Mouse (Mus musculus) spleen, adult 2 months (tissue): ENCODE results near the gene Lrguk.

Experiments
- CTCF ChIP-seq: fragments of 200-500 bp; IDR thresholded peaks from 2 replicates; pipeline ENCODE4 v1.5.1; 2011; ENCODE audit warnings: mild to moderate bottlenecking, inconsistent platforms; ENCODE audit not compliant: insufficient read depth, insufficient read length, insufficient replicate concordance; ENCODE audit errors: extremely low read depth
- POLR2A ChIP-seq: fragments of 200-500 bp; IDR thresholded peaks from 2 replicates; pipeline ENCODE4 v1.6.1; 2011; ENCODE audit warnings: low read depth, low read length, inconsistent platforms

DNA sequence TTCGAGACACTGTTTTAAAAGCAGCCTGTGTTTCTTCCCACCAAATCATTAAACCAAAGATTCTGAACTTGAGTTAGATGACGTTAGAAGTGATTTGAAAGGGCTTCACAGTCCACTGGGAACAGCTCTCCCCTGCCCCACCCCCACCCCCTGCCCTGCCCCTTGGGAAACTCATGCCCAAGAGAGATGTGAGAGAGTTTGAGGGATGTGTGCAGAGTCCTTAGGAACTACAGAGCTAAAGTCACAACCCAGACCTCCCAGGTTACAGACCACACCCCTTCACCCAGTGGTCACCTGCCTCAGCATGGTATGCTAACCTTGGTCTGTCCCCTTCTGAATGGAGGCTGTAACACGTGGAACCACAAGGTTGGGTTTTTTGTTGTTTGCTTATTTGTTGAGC is 62.3 kb downstream of the Lrguk start:
- TF ChIP-seq CTCF (no peak), POLR2A (no peak)
